ENCODE assay signal across 8 mouse cellular contexts in the genomic region with DNA sequence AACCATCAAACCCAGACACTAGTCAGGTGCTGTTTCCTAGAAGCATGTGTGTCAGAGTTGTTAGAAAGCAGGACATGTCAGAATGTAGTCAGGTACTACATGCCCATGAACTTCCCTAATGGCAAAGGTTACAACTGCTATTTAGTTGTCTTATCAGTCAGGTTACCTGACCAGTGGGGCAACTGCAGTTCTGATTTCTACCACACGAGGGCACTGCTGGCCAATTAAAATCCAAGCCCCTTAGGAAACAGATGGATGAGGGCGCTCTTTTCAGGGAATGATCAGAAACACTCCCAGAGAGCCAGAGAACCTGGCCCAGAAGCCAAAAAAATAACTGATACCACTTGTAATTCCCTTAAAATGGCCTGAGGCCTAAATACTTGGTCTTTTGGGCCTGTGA.
DNase-seq lines count a peak whose midpoint lies in the region; ATAC-seq lines count a peak whose summit lies in the region.

No protein-coding gene starts in this region.

- H3K9ac ChIP-seq in intestine, embryonic 14.5 days (ENCODE audit: low read length): no peak overlapping the region
- H3K9ac ChIP-seq in intestine, embryonic 15.5 days: no peak overlapping the region
- H3K9ac ChIP-seq in forebrain, embryonic 13.5 days: no peak overlapping the region

- H3K36me3 ChIP-seq in intestine, embryonic 14.5 days (ENCODE audit: control insufficient read depth, insufficient read depth, low read length): peaks cover 57% of the 10 kb centered on the region
- peaks cover 16% of the 10 kb centered on the region; the same call in 1 of the 2 replicates for H3K36me3 ChIP-seq in intestine, embryonic 15.5 days
- peaks cover 26% of the 10 kb centered on the region for H3K36me3 ChIP-seq in forebrain, embryonic 13.5 days (ENCODE audit: poor library complexity, severe bottlenecking)

- no peak overlapping the region for H3K27ac ChIP-seq in intestine, embryonic 14.5 days (ENCODE audit: low read depth)
- no peak overlapping the region for H3K27ac ChIP-seq in intestine, embryonic 15.5 days
- peak overlapping the region; percentile 87 for H3K27ac ChIP-seq in forebrain, embryonic 13.5 days

- no peak overlapping the region for H3K4me2 ChIP-seq in intestine, embryonic 14.5 days (ENCODE audit: low read length)
- no peak overlapping the region for H3K4me2 ChIP-seq in intestine, embryonic 15.5 days (replicated peaks)
- no peak overlapping the region for H3K4me2 ChIP-seq in forebrain, embryonic 13.5 days

- peak; percentile 98 for DNase-seq in intestine, embryonic 14.5 days (ENCODE audit: low spot score)
- peak; percentile 74 for DNase-seq in c-Kit-positive CD71-positive TER-119-positive erythroid progenitor cells, embryonic 14.5 days (ENCODE audit: low spot score)
- peak; percentile 76 to 88 for DNase-seq in heart, postnatal 14 days
- DNase-seq in layer of hippocampus, postnatal 25 days (ENCODE audit: extremely low spot score in 1 of 2, low spot score in 1 of 2): peak; percentile 89 to 99
- DNase-seq in mesoderm, embryonic 11.5 days (ENCODE audit: low read depth, low spot score): peak; percentile 80
- DNase-seq in spleen, postnatal 36 days (ENCODE audit: low spot score in 2 of 2): peak; percentile 46 to 51

- no peaks in the 10 kb centered on the region for H3K4me1 ChIP-seq in intestine, embryonic 14.5 days (replicated peaks; ENCODE audit: control insufficient read depth, insufficient read depth, low read length)
- H3K4me1 ChIP-seq in intestine, embryonic 15.5 days (replicated peaks): no peaks in the 10 kb centered on the region
- H3K4me1 ChIP-seq in forebrain, embryonic 13.5 days: peaks cover 45% of the 10 kb centered on the region

- intact Hi-C loops in heart, postnatal 14 days (cut with DNase I): loop anchor here (1.0 kb wide), 1 partner anchor 80 kb away; no protein-coding TSS in a partner anchor

- ATAC-seq in intestine, embryonic 14.5 days (replicated peaks; ENCODE audit: low FRiP score, low TSS enrichment, low read depth): no peak
- no peak for ATAC-seq in intestine, embryonic 15.5 days
- peak; percentile 46 for ATAC-seq in forebrain, embryonic 13.5 days

- H3K9me3 ChIP-seq in intestine, embryonic 14.5 days (ENCODE audit: control insufficient read depth, low read length): no peaks in the 10 kb centered on the region
- H3K9me3 ChIP-seq in intestine, embryonic 15.5 days: no peaks in the 10 kb centered on the region
- no peaks in the 10 kb centered on the region for H3K9me3 ChIP-seq in forebrain, embryonic 13.5 days (replicated peaks)

- WGBS in intestine, embryonic 14.5 days: 2% methylated on average over 2 of the region's 2 CpGs
- 0% methylated on average over 2 of the region's 2 CpGs for WGBS in intestine, embryonic 15.5 days
- 3% methylated on average over 2 of the region's 2 CpGs for WGBS in forebrain, embryonic 13.5 days

- H3K4me3 ChIP-seq in intestine, embryonic 14.5 days (ENCODE audit: low read depth, low read length): no peak overlapping the region
- H3K4me3 ChIP-seq in intestine, embryonic 15.5 days (replicated peaks): no peak overlapping the region
- H3K4me3 ChIP-seq in forebrain, embryonic 13.5 days: no peak overlapping the region

- no peaks in the 10 kb centered on the region for H3K27me3 ChIP-seq in intestine, embryonic 14.5 days (replicated peaks; ENCODE audit: control insufficient read depth, insufficient read depth, low read length)
- no peaks in the 10 kb centered on the region for H3K27me3 ChIP-seq in intestine, embryonic 15.5 days (replicated peaks)
- no peaks in the 10 kb centered on the region for H3K27me3 ChIP-seq in forebrain, embryonic 13.5 days
